ENCODE assay signal across 1 mouse cellular context in the genomic region with DNA sequence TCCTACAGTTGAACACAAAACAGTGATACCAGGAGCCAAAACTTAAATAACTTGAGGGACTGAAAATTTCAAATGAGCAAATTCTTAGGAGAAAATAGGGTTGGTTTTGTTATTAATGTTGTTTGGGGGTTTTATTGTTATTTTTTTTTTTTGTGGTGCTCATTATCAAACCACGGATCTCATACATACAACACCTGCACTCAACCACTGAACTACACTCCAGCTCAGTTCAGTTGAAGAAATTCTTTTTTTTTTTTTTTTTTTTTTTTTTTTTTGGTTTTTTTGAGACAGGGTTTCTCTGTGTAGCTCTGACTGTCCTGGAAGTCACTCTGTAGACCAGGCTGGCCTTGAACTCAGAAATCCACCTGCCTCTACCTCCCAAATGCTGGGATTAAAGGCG.
TF ChIP-seq lines count a peak whose summit lies in the region.

No protein-coding gene starts in this region.

TF ChIP-seq in ES-E14, 5 proteins besides CTCF, POLR2A, EP300 and RAD21:
- TF ChIP-seq ZNF384 (IDR thresholded peaks at IDR 0.05; ENCODE audit: low read depth, low read length) = peak; percentile 60
